Mouse (Mus musculus) embryonic facial prominence, embryonic 12.5 days (tissue): ENCODE measurements at regions not wholly inside any gene's neighbourhood (a gene's known extent, or its start where the extent isn't known, plus 50 kb on each side); places are given as distances from the start of the nearest gene placed in this dataset.

ENCODE experiments used
- ATAC-seq: fragments of 200-750 bp; cut with Nextera tagmentation; 2 replicates; pipeline ENCODE4 v1.8.0; 2017; ENCODE audit not compliant: insufficient number of reproducible peaks, insufficient read depth, low FRiP score, low TSS enrichment
- H3K27ac ChIP-seq: fragments of 300-500 bp; sonication (generic); 2 replicates; pipeline ENCODE4 v1.5.1; 2016; ENCODE audit warnings: mild to moderate bottlenecking
- H3K27me3 ChIP-seq: fragments of 300-500 bp; sonication (generic); 2 replicates; pipeline ENCODE4 v1.6.1; 2016; ENCODE audit warnings: mild to moderate bottlenecking, moderate library complexity
- H3K36me3 ChIP-seq: fragments of 300-500 bp; sonication (generic); 2 replicates; pipeline ENCODE4 v1.6.1; 2016; ENCODE audit warnings: mild to moderate bottlenecking
- H3K4me1 ChIP-seq: fragments of 300-500 bp; sonication (generic); 2 replicates; pipeline ENCODE4 v1.6.1; 2016
- H3K4me2 ChIP-seq: fragments of 300-500 bp; sonication (generic); replicated peaks from 2 replicates; pipeline ENCODE4 v1.6.1; 2016; ENCODE audit warnings: mild to moderate bottlenecking, moderate library complexity
- H3K4me3 ChIP-seq: fragments of 300-500 bp; sonication (generic); 2 replicates; pipeline ENCODE4 v1.5.1; 2016; ENCODE audit warnings: mild to moderate bottlenecking
- H3K9ac ChIP-seq: fragments of 300-500 bp; sonication (generic); 2 replicates; pipeline ENCODE4 v1.6.1; 2016; ENCODE audit warnings: mild to moderate bottlenecking, moderate library complexity
- H3K9me3 ChIP-seq: fragments of 300-500 bp; sonication (generic); 2 replicates; pipeline ENCODE4 v1.6.1; 2016; ENCODE audit warnings: mild to moderate bottlenecking, moderate library complexity
- WGBS: fragments of 180-500 bp; shearing (Covaris S2); methylation state at CpG from one replicate; pipeline ENCODE4 v1.1.7; 2016; 5-methylcytosine and 5-hydroxymethylcytosine counted together

- Histone ChIP-seq H3K4me2 (no peak overlapping the region), H3K4me1 (no peaks in the 10 kb centered on the region), H3K9ac (no peak overlapping the region), H3K9me3 (no peaks in the 10 kb centered on the region), H3K36me3 (no peaks in the 10 kb centered on the region), H3K4me3 (no peak overlapping the region), H3K27ac (no peak overlapping the region), H3K27me3 (no peaks in the 10 kb centered on the region)
- ATAC-seq = no peak
- 67% methylated on average over 1 of the region's 1 CpGs for WGBS
These were observed 640.2 kb upstream of the B3galt2 start for GRCm38 (mm10) chr1:143000216-143000615.

GRCm38 (mm10) chr1:143001112-143001511 is 639.4 kb upstream of the B3galt2 start:
- WGBS = 81% methylated on average over 3 of the region's 3 CpGs
- H3K9me3 ChIP-seq = no peaks in the 10 kb centered on the region
- no peak overlapping the region for H3K4me2 ChIP-seq
- H3K27me3 ChIP-seq = no peaks in the 10 kb centered on the region
- no peak overlapping the region for H3K27ac ChIP-seq
- no peak overlapping the region for H3K9ac ChIP-seq
- ATAC-seq = no peak
- H3K4me3 ChIP-seq = no peak overlapping the region
- H3K36me3 ChIP-seq = no peaks in the 10 kb centered on the region
- H3K4me1 ChIP-seq = no peaks in the 10 kb centered on the region

- H3K27ac ChIP-seq = no peak overlapping the region
- no peaks in the 10 kb centered on the region for H3K9me3 ChIP-seq
- H3K9ac ChIP-seq = no peak overlapping the region
- no peaks in the 10 kb centered on the region for H3K36me3 ChIP-seq
- no peak overlapping the region for H3K4me3 ChIP-seq
- H3K4me1 ChIP-seq = no peaks in the 10 kb centered on the region
- WGBS = 64% methylated on average over 3 of the region's 3 CpGs
- no peaks in the 10 kb centered on the region for H3K27me3 ChIP-seq
- no peak for ATAC-seq
- no peak overlapping the region for H3K4me2 ChIP-seq
These were observed 634.4 kb upstream of the B3galt2 start for GRCm38 (mm10) chr1:143006045-143006444.

GRCm38 (mm10) chr1:143019982-143020381 is 620.5 kb upstream of the B3galt2 start:
- no peak overlapping the region for H3K4me3 ChIP-seq
- no peak overlapping the region for H3K4me2 ChIP-seq
- H3K36me3 ChIP-seq = no peaks in the 10 kb centered on the region
- 64% methylated on average over 2 of the region's 2 CpGs for WGBS
- H3K9me3 ChIP-seq = no peaks in the 10 kb centered on the region
- H3K27ac ChIP-seq = no peak overlapping the region
- H3K4me1 ChIP-seq = no peaks in the 10 kb centered on the region
- no peak overlapping the region for H3K9ac ChIP-seq
- no peak for ATAC-seq
- H3K27me3 ChIP-seq = no peaks in the 10 kb centered on the region

GRCm38 (mm10) chr1:143053161-143053560 is 587.3 kb upstream of the B3galt2 start:
- H3K9ac ChIP-seq = no peak overlapping the region
- H3K9me3 ChIP-seq = no peaks in the 10 kb centered on the region
- H3K27ac ChIP-seq = no peak overlapping the region
- no peak overlapping the region for H3K4me3 ChIP-seq
- H3K4me2 ChIP-seq = no peak overlapping the region
- no peaks in the 10 kb centered on the region for H3K27me3 ChIP-seq
- no peaks in the 10 kb centered on the region for H3K4me1 ChIP-seq
- WGBS = 71% methylated on average over 2 of the region's 2 CpGs
- H3K36me3 ChIP-seq = no peaks in the 10 kb centered on the region
- ATAC-seq = no peak

- ATAC-seq = no peak
- 94% methylated on average over 2 of the region's 2 CpGs for WGBS
- no peak overlapping the region for H3K27ac ChIP-seq
- no peaks in the 10 kb centered on the region for H3K27me3 ChIP-seq
- H3K4me2 ChIP-seq = no peak overlapping the region
- no peak overlapping the region for H3K4me3 ChIP-seq
- no peaks in the 10 kb centered on the region for H3K9me3 ChIP-seq
- H3K4me1 ChIP-seq = no peaks in the 10 kb centered on the region
- no peak overlapping the region for H3K9ac ChIP-seq
- H3K36me3 ChIP-seq = no peaks in the 10 kb centered on the region
These were observed 586.9 kb upstream of the B3galt2 start for GRCm38 (mm10) chr1:143053599-143053998.

- Histone ChIP-seq H3K4me3 (no peak overlapping the region), H3K27ac (no peak overlapping the region), H3K36me3 (no peaks in the 10 kb centered on the region), H3K4me1 (no peaks in the 10 kb centered on the region), H3K27me3 (no peaks in the 10 kb centered on the region), H3K4me2 (no peak overlapping the region), H3K9ac (no peak overlapping the region), H3K9me3 (no peaks in the 10 kb centered on the region)
- WGBS = 62% methylated on average over 3 of the region's 3 CpGs
- no peak for ATAC-seq
These were observed 585.9 kb upstream of the B3galt2 start for GRCm38 (mm10) chr1:143054451-143055024.

GRCm38 (mm10) chr1:143060698-143061576 is 579.5 kb upstream of the B3galt2 start:
- WGBS = 64% methylated on average over 4 of the region's 4 CpGs
- no peak for ATAC-seq

GRCm38 (mm10) chr1:143065493-143065892 is 575.0 kb upstream of the B3galt2 start:
- H3K36me3 ChIP-seq = no peaks in the 10 kb centered on the region
- H3K9ac ChIP-seq = no peak overlapping the region
- H3K4me3 ChIP-seq = no peak overlapping the region
- H3K4me1 ChIP-seq = no peaks in the 10 kb centered on the region
- no peak for ATAC-seq
- H3K9me3 ChIP-seq = no peaks in the 10 kb centered on the region
- no peak overlapping the region for H3K27ac ChIP-seq
- H3K4me2 ChIP-seq = no peak overlapping the region
- H3K27me3 ChIP-seq = no peaks in the 10 kb centered on the region

More at GRCm38 (mm10) chr1:143060698-143061576, 579.5 kb upstream of the B3galt2 start:
- no peaks in the 10 kb centered on the region for H3K9me3 ChIP-seq
- no peaks in the 10 kb centered on the region for H3K36me3 ChIP-seq
- no peak overlapping the region for H3K9ac ChIP-seq
- H3K27me3 ChIP-seq = no peaks in the 10 kb centered on the region
- no peak overlapping the region for H3K4me3 ChIP-seq
- H3K27ac ChIP-seq = no peak overlapping the region
- no peaks in the 10 kb centered on the region for H3K4me1 ChIP-seq
- H3K4me2 ChIP-seq = no peak overlapping the region

GRCm38 (mm10) chr1:143071781-143072382 is 568.6 kb upstream of the B3galt2 start:
- Histone ChIP-seq H3K9me3 (no peaks in the 10 kb centered on the region), H3K9ac (no peak overlapping the region), H3K27ac (no peak overlapping the region), H3K4me2 (no peak overlapping the region), H3K27me3 (no peaks in the 10 kb centered on the region), H3K4me3 (no peak overlapping the region), H3K4me1 (no peaks in the 10 kb centered on the region), H3K36me3 (no peaks in the 10 kb centered on the region)
- no peak for ATAC-seq
- 73% methylated on average over 3 of the region's 3 CpGs for WGBS

GRCm38 (mm10) chr1:143074999-143075398 is 565.5 kb upstream of the B3galt2 start:
- Histone ChIP-seq H3K4me3 (no peak overlapping the region), H3K27me3 (no peaks in the 10 kb centered on the region), H3K9ac (no peak overlapping the region), H3K9me3 (no peaks in the 10 kb centered on the region), H3K36me3 (no peaks in the 10 kb centered on the region), H3K27ac (no peak overlapping the region), H3K4me1 (no peaks in the 10 kb centered on the region), H3K4me2 (no peak overlapping the region)
- 65% methylated on average over 4 of the region's 4 CpGs for WGBS
- ATAC-seq = no peak

GRCm38 (mm10) chr1:143080441-143080840 is 560.0 kb upstream of the B3galt2 start:
- no peak overlapping the region for H3K4me2 ChIP-seq
- no peak overlapping the region for H3K4me3 ChIP-seq
- no peaks in the 10 kb centered on the region for H3K27me3 ChIP-seq
- 89% methylated on average over 2 of the region's 2 CpGs for WGBS
- H3K27ac ChIP-seq = no peak overlapping the region
- no peak overlapping the region for H3K9ac ChIP-seq
- no peak for ATAC-seq
- no peaks in the 10 kb centered on the region for H3K36me3 ChIP-seq
- no peaks in the 10 kb centered on the region for H3K9me3 ChIP-seq
- H3K4me1 ChIP-seq = no peaks in the 10 kb centered on the region
